ENCODE assay signal across 8 mouse cellular contexts in the genomic region with DNA sequence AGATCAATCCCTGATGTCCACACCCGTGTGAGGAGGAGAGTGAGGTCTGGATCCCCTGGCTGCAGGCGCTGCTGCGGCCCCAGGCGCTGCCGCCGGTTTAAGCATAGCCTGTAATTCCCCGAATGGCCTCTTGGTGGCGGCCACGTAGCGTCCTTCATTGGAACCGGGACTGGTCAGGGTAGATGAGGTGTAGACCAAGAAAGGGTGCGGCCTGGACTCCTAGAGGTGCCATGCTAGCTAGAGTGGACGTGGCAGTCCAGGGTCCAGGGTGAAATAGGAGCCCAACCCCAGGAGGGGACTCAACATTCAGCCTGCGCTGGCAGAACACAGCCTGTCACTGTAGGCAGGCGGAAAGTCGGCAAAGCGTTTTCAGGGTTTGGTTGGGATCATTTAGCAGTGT. TPM values are rescaled to one million over a fixed set of nuclear protein-coding genes. Genes with fewer than 3 reads are reported as not detected.
A peak's percentile ranks its signal among the peaks of the same experiment; 100 is the strongest.
DNase-seq lines count a peak whose midpoint lies in the region; ATAC-seq and TF ChIP-seq lines count a peak whose summit lies in the region.

No protein-coding gene starts in this region.

- H3K4me2 ChIP-seq in lung, embryonic 14.5 days, result no peak overlapping the region

- H3K79me2 ChIP-seq in MEL (ENCODE audit: control insufficient read depth, insufficient read depth, low read length, poor library complexity), result no peaks in the 10 kb centered on the region; the same call in 1 of the 2 replicates

- TF ChIP-seq CTCF in MEL (IDR thresholded peaks at IDR 0.05 in 2 of 3, conservative IDR thresholded peaks at IDR 0.05 in 1 of 3; ENCODE audit: control insufficient read depth in 1 of 3, insufficient read depth in 1 of 3, low read depth in 2 of 3, low read length in 3 of 3, poor library complexity in 1 of 3, severe bottlenecking in 1 of 3), result peak; percentile 95 to 99 (median 99)
- TF ChIP-seq CTCF in cerebellum, adult 2 months (IDR thresholded peaks at IDR 0.05; ENCODE audit: borderline replicate concordance, insufficient read depth, low read depth, low read length), result peak; percentile 96
- TF ChIP-seq CTCF in lung, embryonic 14.5 days (IDR thresholded peaks at IDR 0.05; ENCODE audit: low read depth), result peak; percentile 99

- peak; percentile 89 for DNase-seq in MEL (ENCODE audit: low read depth, low spot score)
- peak; percentile 85 to 95 for DNase-seq in cerebellum, adult 2 months
- peak; percentile 84 for DNase-seq in forelimb bud, embryonic 11.5 days (ENCODE audit: low read depth, low spot score)
- peak; percentile 74 for DNase-seq in layer of hippocampus, adult 9-10 months (ENCODE audit: low spot score)
- DNase-seq in lung, embryonic 14.5 days, result peak; percentile 95
- DNase-seq in ovary, postnatal 10 days (ENCODE audit: low spot score), result peak; percentile 89
- peak; percentile 68 for DNase-seq in thymus, postnatal 0 days (ENCODE audit: low spot score)

- no peak for TF ChIP-seq EP300 in MEL (IDR thresholded peaks at IDR 0.05; ENCODE audit: low read depth in 1 of 2, low read length in 2 of 2)

- no peak; a peak in 1 of 4 replicates for TF ChIP-seq POLR2A in MEL (IDR thresholded peaks at IDR 0.05; ENCODE audit: control insufficient read depth in 1 of 2, insufficient read depth in 1 of 2, low read depth in 1 of 2, low read length in 2 of 2, poor library complexity in 1 of 2)
- TF ChIP-seq POLR2A in cerebellum, adult 2 months (IDR thresholded peaks at IDR 0.05; ENCODE audit: borderline replicate concordance, insufficient read depth, low read length), result no peak

- peaks cover 5 to 20% of the 10 kb centered on the region in 2 experiments for H3K4me1 ChIP-seq in MEL (ENCODE audit: control insufficient read depth in 1 of 2, insufficient read depth in 2 of 2, low read length in 2 of 2)
- peaks cover 16% of the 10 kb centered on the region for H3K4me1 ChIP-seq in cerebellum, adult 2 months (ENCODE audit: control insufficient read depth, insufficient read depth, low read length)
- 0 out of 2 replicates have a peak, but pooled peaks cover 4% of the 10 kb centered on the region for H3K4me1 ChIP-seq in lung, embryonic 14.5 days (ENCODE audit: insufficient read depth)

- H3K27ac ChIP-seq in MEL (ENCODE audit: control insufficient read depth, low read depth, low read length), result no peak overlapping the region
- no peak overlapping the region for H3K27ac ChIP-seq in cerebellum, adult 2 months (ENCODE audit: insufficient read depth, low read length)
- H3K27ac ChIP-seq in lung, embryonic 14.5 days (ENCODE audit: low read depth), result no peak overlapping the region

- H3K27me3 ChIP-seq in MEL (ENCODE audit: control insufficient read depth in 1 of 2, insufficient read depth in 2 of 2, low read length in 2 of 2), result no peaks in the 10 kb centered on the region
- no peaks in the 10 kb centered on the region for H3K27me3 ChIP-seq in cerebellum, adult 2 months (ENCODE audit: control insufficient read depth, insufficient read depth, low read length)
- H3K27me3 ChIP-seq in lung, embryonic 14.5 days (ENCODE audit: insufficient read depth, low read length), result no peaks in the 10 kb centered on the region

- no peaks in the 10 kb centered on the region for H3K9me3 ChIP-seq in MEL (replicated peaks; ENCODE audit: insufficient read depth, low read length)
- H3K9me3 ChIP-seq in lung, embryonic 14.5 days (ENCODE audit: low read depth, low read length), result no peaks in the 10 kb centered on the region

- peaks cover 0 to 8% of the 10 kb centered on the region in 2 experiments; a peak in 2 of 4 replicates for H3K36me3 ChIP-seq in MEL (ENCODE audit: control insufficient read depth in 1 of 2, insufficient read depth in 2 of 2, low read length in 2 of 2)
- no peaks in the 10 kb centered on the region for H3K36me3 ChIP-seq in lung, embryonic 14.5 days (ENCODE audit: insufficient read depth)

- peak overlapping the region; percentile 14 to 40; a peak in 2 of 4 replicates for H3K4me3 ChIP-seq in MEL (ENCODE audit: control insufficient read depth in 1 of 2, insufficient read depth in 1 of 2, low read depth in 2 of 2, low read length in 2 of 2)
- H3K4me3 ChIP-seq in cerebellum, adult 2 months (replicated peaks; ENCODE audit: insufficient read depth, low read depth, low read length), result no peak overlapping the region
- no peak overlapping the region for H3K4me3 ChIP-seq in lung, embryonic 14.5 days (ENCODE audit: low read depth, low read length)

- peak overlapping the region; percentile 28 for H3K9ac ChIP-seq in MEL (ENCODE audit: control insufficient read depth, low read depth, low read length, poor library complexity, severe bottlenecking)
- H3K9ac ChIP-seq in lung, embryonic 14.5 days, result no peak overlapping the region

- 19% methylated on average over 17 of the region's 17 CpGs for WGBS in cerebellum, adult 2 months
- WGBS in lung, embryonic 14.5 days, result 18% methylated on average over 17 of the region's 17 CpGs

- TF ChIP-seq RAD21 in MEL (IDR thresholded peaks at IDR 0.05; ENCODE audit: low read depth, low read length), result peak; percentile 100

- ATAC-seq in hematopoietic stem cell, adult 5-6 weeks (replicated peaks in 1 of 2; ENCODE audit: insufficient read depth in 1 of 2, low FRiP score in 2 of 2, low TSS enrichment in 1 of 2, low read depth in 1 of 2, poor library complexity in 2 of 2, severe bottlenecking in 2 of 2), result peak; percentile 80 to 84
- peak; percentile 55; the same call in 1 of the 2 replicates for ATAC-seq in lung, embryonic 14.5 days (ENCODE audit: insufficient read depth)

TF ChIP-seq in MEL, 35 proteins besides CTCF, POLR2A, EP300 and RAD21 (continues in another document):
- TF ChIP-seq ZMIZ1 (IDR thresholded peaks at IDR 0.05; ENCODE audit: low read depth, low read length) (no peak), MXI1 (IDR thresholded peaks at IDR 0.05; ENCODE audit: low read depth, low read length) (no peak; the same call in 1 of the 2 replicates), CHD1 (IDR thresholded peaks at IDR 0.05; ENCODE audit: low read depth, low read length) (no peak), UBTF (IDR thresholded peaks at IDR 0.05; ENCODE audit: borderline replicate concordance, insufficient read depth, low read depth, low read length) (no peak), TAL1 (IDR thresholded peaks at IDR 0.05; ENCODE audit: low read length) (no peak), ZNF384 (IDR thresholded peaks at IDR 0.05; ENCODE audit: low read depth, low read length) (peak; percentile 5; the same call in 1 of the 2 replicates), NRF1 (IDR thresholded peaks at IDR 0.05; ENCODE audit: insufficient read depth, low read depth, low read length, poor library complexity, severe bottlenecking) (no peak), MYB (IDR thresholded peaks at IDR 0.05; ENCODE audit: low read depth, low read length) (no peak), MEF2A (IDR thresholded peaks at IDR 0.05; ENCODE audit: extremely low read depth, insufficient replicate concordance, low read depth, low read length, poor library complexity, severe bottlenecking) (no peak), TCF12 (IDR thresholded peaks at IDR 0.05; ENCODE audit: low read depth, low read length) (no peak), ELF1 (IDR thresholded peaks at IDR 0.05; ENCODE audit: low read depth, low read length) (0 out of 2 replicates have a peak, but pooled peaks have one; percentile 42), POLR2AphosphoS2 (IDR thresholded peaks at IDR 0.05; ENCODE audit: low read length) (no peak)

RNA-seq across cellular contexts. Expression of gene Gcgr, which starts 14.9 kb away (rescaled TPM):
- not detected in 2 replicates for total RNA-seq in MEL (2012; rRNA removed)
- not detected for polyA plus RNA-seq in MEL (2012; ENCODE audit: insufficient read depth in 1 of 2, insufficient read length in 2 of 2, low read depth in 1 of 2, low replicate concordance in 2 of 2, missing spikeins in 1 of 2)
- 1.8 and 2.1 TPM in 2 replicates for polyA plus RNA-seq in cerebellum, adult 2 months (2012; rRNA removed)
- not detected in 2 replicates for total RNA-seq in hematopoietic stem cell, adult 5-6 weeks (2017)
- 0.59 and 1.4 TPM in 2 replicates for polyA plus RNA-seq in lung, embryonic 14.5 days (2014; fragmentation: Nextera tagmentation; extraction: Ambion mirVana)
- 0.14 and 0.18 TPM in 2 replicates for polyA plus RNA-seq in thymus, postnatal 0 days (2015; fragmentation: Nextera tagmentation; extraction: Ambion mirVana)

RNA-seq across cellular contexts. Expression of gene Slc25a10, which starts 24.0 kb away (rescaled TPM):
- total RNA-seq in MEL (2012; rRNA removed), result 40.4 and 52.0 TPM in 2 replicates
- 10 to 100 TPM in 1 of 2 experiments, not detected in 1; 53.6 TPM for polyA plus RNA-seq in MEL (2012; ENCODE audit: insufficient read depth in 1 of 2, insufficient read length in 2 of 2, low read depth in 1 of 2, low replicate concordance in 2 of 2, missing spikeins in 1 of 2)
- 38.9 and 39.3 TPM in 2 replicates for polyA plus RNA-seq in cerebellum, adult 2 months (2012; rRNA removed)
- 10.8 and 11.4 TPM in 2 replicates for total RNA-seq in hematopoietic stem cell, adult 5-6 weeks (2017)
- 68.9 and 71.3 TPM in 2 replicates for polyA plus RNA-seq in lung, embryonic 14.5 days (2014; fragmentation: Nextera tagmentation; extraction: Ambion mirVana)
- 28.6 and 29.4 TPM in 2 replicates for polyA plus RNA-seq in thymus, postnatal 0 days (2015; fragmentation: Nextera tagmentation; extraction: Ambion mirVana)

RNA-seq across cellular contexts. Expression of gene Mrpl12, which starts 31.2 kb away (rescaled TPM):
- 401 and 457 TPM in 2 replicates for total RNA-seq in MEL (2012; rRNA removed)
- polyA plus RNA-seq in MEL (2012; ENCODE audit: insufficient read depth in 1 of 2, insufficient read length in 2 of 2, low read depth in 1 of 2, low replicate concordance in 2 of 2, missing spikeins in 1 of 2), result 100 to 1,000 TPM; 374 to 461 TPM
- 108 and 119 TPM in 2 replicates for polyA plus RNA-seq in cerebellum, adult 2 months (2012; rRNA removed)
- total RNA-seq in hematopoietic stem cell, adult 5-6 weeks (2017), result 63.4 and 112 TPM in 2 replicates
- polyA plus RNA-seq in lung, embryonic 14.5 days (2014; fragmentation: Nextera tagmentation; extraction: Ambion mirVana), result 150 and 162 TPM in 2 replicates
- polyA plus RNA-seq in thymus, postnatal 0 days (2015; fragmentation: Nextera tagmentation; extraction: Ambion mirVana), result 133 and 148 TPM in 2 replicates

RNA-seq across cellular contexts. Expression of gene Mcrip1, which starts 33.9 kb away (rescaled TPM):
- total RNA-seq in MEL (2012; rRNA removed), result 27.2 and 36.6 TPM in 2 replicates
- polyA plus RNA-seq in MEL (2012; ENCODE audit: insufficient read depth in 1 of 2, insufficient read length in 2 of 2, low read depth in 1 of 2, low replicate concordance in 2 of 2, missing spikeins in 1 of 2), result 10 to 100 TPM in 1 of 2 experiments, not detected in 1; 83.5 TPM
- polyA plus RNA-seq in cerebellum, adult 2 months (2012; rRNA removed), result 159 and 168 TPM in 2 replicates
- 11.6 and 21.4 TPM in 2 replicates for total RNA-seq in hematopoietic stem cell, adult 5-6 weeks (2017)
- polyA plus RNA-seq in lung, embryonic 14.5 days (2014; fragmentation: Nextera tagmentation; extraction: Ambion mirVana), result 226 and 229 TPM in 2 replicates
- polyA plus RNA-seq in thymus, postnatal 0 days (2015; fragmentation: Nextera tagmentation; extraction: Ambion mirVana), result 179 and 196 TPM in 2 replicates

RNA-seq across cellular contexts. Expression of gene Ppp1r27, which starts 35.3 kb away (rescaled TPM):
- total RNA-seq in MEL (2012; rRNA removed), result not detected in 2 replicates
- not detected for polyA plus RNA-seq in MEL (2012; ENCODE audit: insufficient read depth in 1 of 2, insufficient read length in 2 of 2, low read depth in 1 of 2, low replicate concordance in 2 of 2, missing spikeins in 1 of 2)
- not detected in 2 replicates for polyA plus RNA-seq in cerebellum, adult 2 months (2012; rRNA removed)
- not detected in 2 replicates for total RNA-seq in hematopoietic stem cell, adult 5-6 weeks (2017)
- not detected in 2 replicates for polyA plus RNA-seq in lung, embryonic 14.5 days (2014; fragmentation: Nextera tagmentation; extraction: Ambion mirVana)
- 13.7 and 17.1 TPM in 2 replicates for polyA plus RNA-seq in thymus, postnatal 0 days (2015; fragmentation: Nextera tagmentation; extraction: Ambion mirVana)

Comparison
In these comparisons a context has a peak if more than half of its experiments do, and no peak if none do; other contexts are left out.
1. H3K4me3 ChIP-seq: peak in MEL (2 of 2); none in cerebellum, adult 2 months (single experiment) and lung, embryonic 14.5 days (single experiment).
2. Peak in every context shown above with its lines, with median percentiles within 50 percentile points of each other: DNase-seq and CTCF ChIP-seq.